ENCODE assay signal across 23 mouse cellular contexts in the genomic region with DNA sequence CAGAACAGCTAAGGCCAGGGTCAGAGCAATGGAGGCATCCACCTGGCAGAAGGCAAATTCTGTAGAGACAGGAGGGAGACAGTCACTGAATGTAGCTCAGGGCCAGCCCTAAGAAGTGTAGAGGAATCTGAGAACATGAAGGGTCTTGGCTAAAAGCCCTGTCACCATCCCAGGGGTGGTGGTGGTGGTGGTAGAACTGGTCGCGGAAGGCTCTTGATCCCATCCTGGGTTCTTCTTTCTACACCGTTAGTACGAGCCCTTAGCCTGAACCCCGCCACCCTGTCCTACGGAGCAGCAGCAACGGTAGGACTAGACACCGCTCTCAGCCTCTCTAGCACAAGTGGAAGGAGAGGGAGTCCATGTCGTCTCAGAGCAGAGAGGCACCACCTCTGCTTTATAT. TPM values are rescaled to one million over a fixed set of nuclear protein-coding genes. Genes with fewer than 3 reads are reported as not detected.
DNase-seq lines count a peak whose midpoint lies in the region; ATAC-seq and TF ChIP-seq lines count a peak whose summit lies in the region.
"Had no signal": no experiment of that assay in that cellular context is flagged by ENCODE, and none has a peak within 500 bp of the region (broad histone marks: within the 10 kb centered on the region; RNA-seq: fewer than 3 reads in every experiment).

No protein-coding gene starts in this region.

- TF ChIP-seq EP300 in stomach, postnatal 0 days (optimal IDR thresholded peaks at IDR 0.05) = no peak

- no peak overlapping the region for H3K9ac ChIP-seq in midbrain, embryonic 14.5 days (replicated peaks; ENCODE audit: low read length)
- H3K9ac ChIP-seq in stomach, postnatal 0 days (ENCODE audit: low read length) = no peak overlapping the region
- H3K9ac ChIP-seq: forebrain, embryonic 13.5 days; forebrain, postnatal 0 days; heart, embryonic 15.5 days; hindbrain, embryonic 14.5 days had no signal

- no peaks in the 10 kb centered on the region for H3K9me3 ChIP-seq in midbrain, embryonic 10.5 days (replicated peaks)
- no peaks in the 10 kb centered on the region for H3K9me3 ChIP-seq in midbrain, embryonic 14.5 days (ENCODE audit: control insufficient read depth, low read length)
- no peaks in the 10 kb centered on the region for H3K9me3 ChIP-seq in stomach, postnatal 0 days (ENCODE audit: control insufficient read depth, low read length)
- H3K9me3 ChIP-seq: forebrain, embryonic 13.5 days; heart, embryonic 15.5 days; hindbrain, embryonic 10.5 days had no signal

- 0 out of 2 replicates have a peak overlapping the region, but pooled peaks have one; percentile 38 for H3K27ac ChIP-seq in midbrain, embryonic 10.5 days (replicated peaks)
- H3K27ac ChIP-seq in midbrain, embryonic 14.5 days (replicated peaks; ENCODE audit: low read depth, low read length) = no peak overlapping the region
- H3K27ac ChIP-seq in stomach, postnatal 0 days (replicated peaks) = no peak overlapping the region; the same call in 1 of the 2 replicates
- H3K27ac ChIP-seq: forebrain, embryonic 13.5 days; gastrocnemius, adult 2 months; heart, embryonic 15.5 days; hindbrain, embryonic 10.5 days; hindbrain, embryonic 14.5 days had no signal

- H3K4me2 ChIP-seq in midbrain, embryonic 14.5 days (ENCODE audit: low read length) = no peak overlapping the region
- H3K4me2 ChIP-seq in stomach, postnatal 0 days (replicated peaks; ENCODE audit: low read depth) = no peak overlapping the region
- H3K4me2 ChIP-seq: forebrain, embryonic 13.5 days; heart, embryonic 11.5 days; heart, embryonic 15.5 days; hindbrain, embryonic 14.5 days had no signal

- 90% methylated on average over 9 of the region's 9 CpGs for WGBS in midbrain, embryonic 10.5 days
- 93% methylated on average over 9 of the region's 9 CpGs for WGBS in midbrain, embryonic 14.5 days
- WGBS in stomach, postnatal 0 days = 80% methylated on average over 9 of the region's 9 CpGs

- peaks cover 21% of the 10 kb centered on the region for H3K36me3 ChIP-seq in midbrain, embryonic 10.5 days
- peaks cover 11% of the 10 kb centered on the region; the same call in 1 of the 2 replicates for H3K36me3 ChIP-seq in midbrain, embryonic 14.5 days (ENCODE audit: control insufficient read depth, insufficient read depth, low read length)
- H3K36me3 ChIP-seq in stomach, postnatal 0 days (ENCODE audit: control insufficient read depth, insufficient read depth, low read length) = peaks cover 6% of the 10 kb centered on the region; the same call in 1 of the 2 replicates
- H3K36me3 ChIP-seq: heart, embryonic 15.5 days had no signal

- peaks cover 9% of the 10 kb centered on the region; the same call in 1 of the 2 replicates for H3K27me3 ChIP-seq in midbrain, embryonic 10.5 days (ENCODE audit: low read depth, poor library complexity, severe bottlenecking)
- 0 out of 2 replicates have a peak, but pooled peaks cover 3% of the 10 kb centered on the region for H3K27me3 ChIP-seq in midbrain, embryonic 14.5 days (ENCODE audit: control insufficient read depth, insufficient read depth, low read length)
- no peaks in the 10 kb centered on the region for H3K27me3 ChIP-seq in stomach, postnatal 0 days (ENCODE audit: control insufficient read depth, insufficient read depth, low read length)
- H3K27me3 ChIP-seq: CH12.LX; heart, embryonic 15.5 days; Patski had no signal

- peaks cover 33% of the 10 kb centered on the region for H3K4me1 ChIP-seq in midbrain, embryonic 10.5 days
- peaks cover 8% of the 10 kb centered on the region for H3K4me1 ChIP-seq in midbrain, embryonic 14.5 days (ENCODE audit: control insufficient read depth, insufficient read depth, low read length)
- peaks cover 9% of the 10 kb centered on the region for H3K4me1 ChIP-seq in stomach, postnatal 0 days (replicated peaks; ENCODE audit: control insufficient read depth, insufficient read depth)

- TF ChIP-seq CTCF in stomach, postnatal 0 days (IDR thresholded peaks at IDR 0.05; ENCODE audit: low read depth) = no peak

- DNase-seq in heart, adult 11 months = peak; percentile 86
- no peak for DNase-seq in heart, adult 9 months (ENCODE audit: low spot score in 2 of 2)
- DNase-seq in midbrain, embryonic 10.5 days (ENCODE audit: low spot score) = no peak
- DNase-seq in midbrain, embryonic 14.5 days = no peak
- peak; percentile 2 for DNase-seq in urinary bladder, postnatal 25 days (ENCODE audit: low spot score)
- DNase-seq in urinary bladder, adult 2 months (ENCODE audit: low spot score) = no peak
- peak; percentile 12 for DNase-seq in stomach, postnatal 0 days (ENCODE audit: low spot score)
- DNase-seq: adrenal gland, adult 2 months; cerebellum, adult 18-20 months; cerebellum, adult 9-11 months; cerebellum, postnatal 36 days; forebrain, postnatal 0 days; gastrocnemius, adult 2 months; gastrocnemius, postnatal 25 days; heart, postnatal 14 days had no signal

- no peak overlapping the region for H3K4me3 ChIP-seq in midbrain, embryonic 10.5 days
- H3K4me3 ChIP-seq in midbrain, embryonic 14.5 days (replicated peaks; ENCODE audit: low read depth, low read length) = no peak overlapping the region
- H3K4me3 ChIP-seq in stomach, postnatal 0 days (ENCODE audit: low read depth, low read length) = no peak overlapping the region
- H3K4me3 ChIP-seq: forebrain, embryonic 13.5 days; gastrocnemius, adult 2 months; heart, embryonic 15.5 days; hindbrain, embryonic 10.5 days had no signal

- no peak for ATAC-seq in midbrain, embryonic 14.5 days (ENCODE audit: low FRiP score, low TSS enrichment)
- no peak for ATAC-seq in stomach, postnatal 0 days (ENCODE audit: low FRiP score, low TSS enrichment)
- ATAC-seq: activated CD4-positive, CD25-positive, alpha-beta regulatory T cell, adult 4 months; forebrain, embryonic 13.5 days; forebrain, postnatal 0 days; Patski had no signal

RNA-seq across cellular contexts. Expression of a gene that starts 5.7 kb away (rescaled TPM):
- polyA plus RNA-seq in midbrain, embryonic 10.5 days (2016; fragmentation: Nextera tagmentation; extraction: Ambion mirVana) = 7.8 and 8.1 TPM in 2 replicates
- 4.6 and 6.4 TPM in 2 replicates for polyA plus RNA-seq in midbrain, embryonic 14.5 days (2014; fragmentation: Nextera tagmentation; extraction: Ambion mirVana)
- polyA plus RNA-seq in urinary bladder, adult 2 months (2012; rRNA removed) = 67.9 and 84.3 TPM in 2 replicates
- polyA plus RNA-seq in stomach, postnatal 0 days (2015; fragmentation: Nextera tagmentation; extraction: Ambion mirVana) = 17.5 and 18.3 TPM in 2 replicates

Comparison
In these comparisons a context has a peak if more than half of its experiments do, and no peak if none do; other contexts are left out.
1. DNase-seq: peak in heart, adult 11 months (single experiment), urinary bladder, postnatal 25 days (single experiment) and stomach, postnatal 0 days (single experiment); none in heart, adult 9 months (0 of 2), midbrain, embryonic 10.5 days (single experiment), midbrain, embryonic 14.5 days (single experiment) and urinary bladder, adult 2 months (single experiment).